Mouse (Mus musculus) telencephalon, adult 2 months (tissue): ENCODE results near the gene P2ry6.
A peak's percentile ranks its signal among the peaks of the same experiment; 100 is the strongest.

ENCODE experiments used
- DNase-seq: peaks from one replicate; pipeline ENCODE4 v3.0.0-alpha.2; 2011; ENCODE audit warnings: low read depth, low spot score

Gene P2ry6

GRCm38 (mm10) chr7:100990636-100991311 is 16.3 kb upstream of the P2ry6 start:
- no peak for DNase-seq

GRCm38 (mm10) chr7:100988092-100988491 is 13.6 kb upstream of the P2ry6 start:
- DNase-seq, result peak; percentile 45

DNA sequence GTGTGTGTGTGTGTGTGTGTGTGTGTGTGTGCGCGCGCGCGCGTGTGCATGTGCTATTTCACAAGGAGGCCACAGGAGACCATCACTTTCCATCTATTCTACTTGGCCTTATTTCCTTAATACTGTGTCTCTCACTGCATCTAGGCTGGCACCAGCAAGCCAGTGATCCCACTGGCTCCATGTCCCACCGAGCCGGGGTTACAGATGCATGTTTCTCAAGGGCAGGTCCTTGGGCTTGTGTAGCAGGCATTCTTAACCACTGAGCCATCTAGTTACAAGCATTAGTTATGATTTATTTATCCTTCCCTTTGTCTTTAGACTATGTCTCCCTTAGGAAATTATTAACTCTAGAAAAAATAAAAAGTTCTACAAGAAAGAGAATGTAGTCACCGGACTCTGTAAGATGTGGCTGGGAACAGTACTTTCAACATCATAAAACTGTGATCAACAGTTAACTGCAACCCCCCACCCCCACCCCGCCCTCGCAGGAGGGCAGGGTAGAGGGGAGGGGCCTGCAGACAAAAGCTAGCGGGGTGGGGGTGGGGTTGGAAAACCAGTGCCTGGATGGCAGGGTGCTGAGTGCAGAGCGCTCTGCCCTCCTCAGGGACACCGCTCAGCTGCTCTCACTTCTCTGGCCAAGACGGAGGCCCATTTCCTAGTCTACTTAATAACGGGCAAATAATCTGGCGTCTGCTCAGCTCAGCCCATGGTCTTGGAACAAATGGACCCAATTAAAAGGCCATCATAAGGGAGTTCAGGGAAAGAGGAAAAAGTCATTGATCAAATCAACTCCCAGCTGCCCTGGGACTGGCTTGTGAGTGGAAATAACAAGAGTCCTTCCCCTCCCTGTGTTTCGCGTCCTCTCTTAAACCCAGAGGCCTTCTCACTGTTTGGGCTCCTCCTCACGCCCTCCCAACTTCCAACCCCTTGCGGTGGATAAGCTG is 10.3 kb upstream of the P2ry6 start:
- DNase-seq, result no peak

- DNase-seq, result no peak
Observed at GRCm38 (mm10) chr7:100979175-100979574, 4.7 kb upstream of the P2ry6 start.

DNA sequence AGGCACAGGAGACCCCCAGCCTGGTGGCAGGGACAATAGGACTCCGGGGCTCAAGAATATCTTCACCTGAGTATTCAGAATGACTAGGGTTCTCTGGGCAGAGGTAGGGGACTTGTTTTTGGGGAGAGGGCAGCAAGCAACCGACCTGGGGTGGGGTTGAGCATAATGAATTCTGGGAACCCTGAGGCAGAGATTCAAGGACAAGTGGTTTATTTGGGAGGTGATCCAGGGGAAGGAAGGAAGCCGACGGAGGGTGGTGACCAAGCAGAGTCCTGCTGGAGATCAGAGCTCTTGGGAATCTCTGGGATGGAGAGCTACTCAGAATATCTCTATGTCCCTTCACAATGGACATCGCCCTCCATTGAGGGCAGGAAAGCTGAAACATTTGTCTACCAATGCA is 3.7 kb upstream of the P2ry6 start:
- DNase-seq, result no peak

DNA sequence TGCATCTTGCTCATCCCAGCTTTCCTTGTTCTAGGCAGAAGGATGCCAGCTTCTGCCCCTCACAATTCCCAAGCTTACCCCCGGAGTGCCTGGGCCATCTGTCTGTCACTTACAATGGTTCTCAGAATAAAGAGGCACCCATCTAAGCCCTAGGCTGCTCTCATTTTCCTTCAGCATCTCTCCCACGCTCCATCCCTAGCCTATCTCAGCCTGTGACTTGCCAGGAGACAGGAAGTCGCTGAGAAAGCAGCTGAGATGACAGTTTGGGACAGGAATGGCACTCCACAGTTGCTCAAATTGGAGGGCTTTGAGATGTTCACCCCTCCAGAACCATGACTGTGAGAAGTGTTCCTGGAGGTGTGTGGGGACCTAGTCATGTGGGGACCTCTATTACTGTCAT is 1.6 kb downstream of the P2ry6 start:
- DNase-seq, result peak; percentile 46

- no peak for DNase-seq
Observed at GRCm38 (mm10) chr7:100968874-100969659, 5.4 kb downstream of the P2ry6 start.

- no peak for DNase-seq
Observed at GRCm38 (mm10) chr7:100968376-100968775, 6.1 kb downstream of the P2ry6 start.

DNA sequence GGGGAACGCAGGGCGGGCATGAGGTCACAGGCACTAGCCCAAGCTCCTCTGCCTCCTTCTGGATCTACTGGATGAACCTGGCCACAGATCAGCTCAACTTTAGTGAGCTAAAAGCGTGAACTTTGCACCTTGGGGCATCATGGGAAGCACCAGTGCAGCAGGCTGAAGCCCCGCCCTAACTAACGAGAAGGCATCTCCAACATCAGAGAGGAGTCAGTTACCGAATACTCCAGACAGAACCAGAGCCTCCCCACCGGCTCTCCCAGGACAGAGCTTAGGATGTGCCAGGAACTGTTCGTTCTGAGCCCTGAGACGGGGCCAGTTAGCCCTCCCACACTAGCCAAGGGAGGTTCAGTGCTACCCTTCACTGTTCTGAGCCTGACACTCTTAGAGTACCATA is 6.6 kb downstream of the P2ry6 start:
- no peak for DNase-seq

- no peak for DNase-seq
Observed at GRCm38 (mm10) chr7:100966014-100966413, 8.4 kb downstream of the P2ry6 start.

GRCm38 (mm10) chr7:100965079-100965478 is 9.4 kb downstream of the P2ry6 start:
- DNase-seq, result no peak

DNA sequence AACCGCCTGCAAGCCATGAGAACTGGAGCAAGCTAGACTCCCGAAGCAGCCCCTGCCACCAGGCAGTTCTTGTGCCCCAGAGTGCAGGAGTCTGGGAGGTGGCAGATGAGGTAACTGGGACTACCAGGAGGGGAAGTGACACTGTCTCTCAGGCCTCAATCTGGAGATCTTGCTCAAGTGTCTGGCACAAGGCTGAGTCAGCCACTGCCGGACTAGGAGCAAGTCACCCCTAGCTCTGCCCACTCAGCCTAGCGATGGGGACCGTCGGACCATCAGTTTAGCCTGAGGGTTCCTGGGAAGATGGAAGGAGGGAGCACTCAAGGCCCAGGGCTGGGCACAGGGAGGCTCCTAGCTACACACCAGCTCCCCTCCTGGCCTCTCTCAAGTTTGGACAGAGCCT is 10.2 kb downstream of the P2ry6 start:
- DNase-seq, result no peak

GRCm38 (mm10) chr7:100963381-100963780 is 11.1 kb downstream of the P2ry6 start:
- no peak for DNase-seq

DNA sequence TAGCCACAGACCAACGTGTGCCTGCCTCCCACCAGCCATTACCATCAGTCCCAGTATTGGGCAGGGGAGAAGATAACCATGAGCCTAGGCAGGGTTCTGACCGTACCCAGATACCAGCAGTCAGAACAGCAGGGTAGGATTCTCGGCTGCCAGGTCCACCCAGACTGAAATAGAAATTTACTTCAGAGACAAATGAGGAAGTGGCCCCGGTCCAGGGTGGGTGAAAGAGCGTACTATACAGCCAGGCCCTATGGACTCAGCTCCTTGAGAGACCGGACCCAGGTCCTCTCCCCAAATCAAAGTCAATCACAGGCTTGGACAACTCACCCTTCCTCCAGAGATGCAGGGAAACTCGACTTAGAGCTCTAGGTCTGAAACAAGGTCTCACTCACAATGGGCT is 13.3 kb downstream of the P2ry6 start:
- DNase-seq, result no peak

DNA sequence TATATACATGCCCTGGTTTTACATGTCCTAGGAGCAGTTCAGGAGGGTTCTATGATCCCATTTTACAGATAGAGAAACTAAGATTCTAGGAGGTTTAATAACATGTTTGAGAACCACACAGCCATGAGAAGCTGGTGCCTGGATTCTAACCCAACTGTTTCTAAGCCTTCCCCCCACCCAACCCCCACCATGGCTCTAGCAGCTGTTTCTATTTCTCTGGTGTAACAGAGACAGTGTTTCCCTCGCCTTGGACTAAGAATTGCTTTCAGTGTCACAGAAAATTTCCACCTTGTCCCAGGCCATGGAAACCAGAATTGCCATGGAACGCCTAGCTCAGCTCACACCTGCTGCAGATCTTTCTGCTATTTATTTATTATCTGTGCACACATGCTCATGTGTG is 14.0 kb downstream of the P2ry6 start:
- DNase-seq, result no peak

GRCm38 (mm10) chr7:100958426-100958825 is 16.0 kb downstream of the P2ry6 start:
- no peak for DNase-seq

GRCm38 (mm10) chr7:100952686-100953085 is 21.8 kb downstream of the P2ry6 start:
- no peak for DNase-seq

GRCm38 (mm10) chr7:100951903-100952302 is 22.5 kb downstream of the P2ry6 start:
- no peak for DNase-seq

DNA sequence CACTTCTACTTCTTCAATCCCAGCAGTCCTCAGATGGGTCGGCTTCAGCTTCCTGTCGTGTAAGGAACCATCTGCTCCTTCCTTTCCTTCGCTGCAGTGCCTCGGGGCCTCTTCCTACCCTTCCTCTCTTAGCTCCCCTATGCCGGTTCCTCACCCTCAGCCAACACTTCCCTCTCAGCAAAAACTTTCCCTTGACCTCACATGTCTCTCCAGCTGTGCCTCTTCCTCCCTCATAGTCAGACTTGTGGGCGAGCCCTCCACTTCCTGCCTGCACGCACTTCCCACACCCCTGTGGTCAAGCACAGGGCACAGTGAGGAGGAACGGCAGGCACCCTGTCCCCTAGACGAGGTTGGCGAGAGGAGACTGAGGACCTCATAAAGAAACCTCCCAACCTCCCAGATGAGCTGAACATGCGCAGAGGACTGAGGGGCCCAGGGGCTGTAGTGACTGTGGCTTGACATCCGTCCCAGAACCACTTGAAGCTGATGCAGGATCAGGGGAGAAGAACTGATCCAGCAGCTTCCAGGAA is 23.9 kb downstream of the P2ry6 start:
- DNase-seq, result peak; percentile 34

GRCm38 (mm10) chr7:100950031-100950430 is 24.4 kb downstream of the P2ry6 start:
- DNase-seq, result no peak

DNA sequence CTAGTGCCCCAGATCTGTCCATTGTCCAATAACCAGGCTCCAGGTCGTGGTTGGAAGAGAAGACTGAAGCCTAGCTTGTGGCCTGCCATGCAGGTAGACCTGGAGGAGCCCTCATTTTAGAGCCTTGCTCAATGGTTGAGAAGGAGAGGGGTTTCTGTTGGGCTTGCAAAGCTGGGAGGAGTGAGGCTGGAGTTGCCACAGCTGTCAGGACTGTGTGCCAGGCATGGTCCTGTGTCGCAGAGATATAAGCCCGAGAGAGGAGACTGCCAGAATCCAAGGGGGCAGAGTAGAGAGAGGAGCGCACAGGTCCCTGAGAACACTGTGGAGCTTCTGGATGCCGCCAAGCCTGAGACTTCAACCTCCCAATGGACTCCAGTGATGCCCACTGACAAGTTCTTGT is 29.7 kb downstream of the P2ry6 start:
- DNase-seq, result no peak

GRCm38 (mm10) chr7:100944306-100944705 is 30.1 kb downstream of the P2ry6 start:
- no peak for DNase-seq
